Mouse (Mus musculus) midbrain, embryonic 14.5 days (tissue): ENCODE results near the gene Fam107b. TPM values are rescaled to one million over a fixed set of nuclear protein-coding genes. Genes with fewer than 3 reads are reported as not detected.
A peak's percentile ranks its signal among the peaks of the same experiment; 100 is the strongest.

Experiments used
- ATAC-seq: fragments of 200-750 bp; cut with Nextera tagmentation; 2 replicates; pipeline ENCODE4 v1.8.0; 2017; ENCODE audit warnings: moderate number of reproducible peaks, moderate library complexity; ENCODE audit not compliant: low FRiP score, low TSS enrichment
- DNase-seq: peaks from one replicate; pipeline ENCODE4 v3.0.0-alpha.2; 2015
- H3K27ac ChIP-seq: fragments of 300-500 bp; sonication (generic); replicated peaks from 2 replicates; pipeline ENCODE4 v1.5.1; 2014; ENCODE audit warnings: mild to moderate bottlenecking, low read depth, low read length, moderate library complexity
- H3K27me3 ChIP-seq: fragments of 300-500 bp; sonication (generic); 2 replicates; pipeline ENCODE4 v1.6.1; 2014; ENCODE audit warnings: low read length, control low read depth, mixed read lengths; ENCODE audit not compliant: control insufficient read depth, insufficient read depth
- H3K36me3 ChIP-seq: fragments of 300-500 bp; sonication (generic); 2 replicates; pipeline ENCODE4 v1.6.1; 2014; ENCODE audit warnings: low read length, control low read depth; ENCODE audit not compliant: control insufficient read depth, insufficient read depth
- H3K4me1 ChIP-seq: fragments of 300-500 bp; sonication (generic); 2 replicates; pipeline ENCODE4 v1.6.1; 2014; ENCODE audit warnings: mild to moderate bottlenecking, antibody characterized with exemption, low read length, control low read depth; ENCODE audit not compliant: control insufficient read depth, insufficient read depth
- H3K4me2 ChIP-seq: fragments of 300-500 bp; sonication (generic); 2 replicates; pipeline ENCODE4 v1.6.1; 2014; ENCODE audit warnings: mild to moderate bottlenecking, low read length, moderate library complexity
- H3K4me3 ChIP-seq: fragments of 300-500 bp; sonication (generic); replicated peaks from 2 replicates; pipeline ENCODE4 v1.5.1; 2014; ENCODE audit warnings: low read depth, low read length
- H3K9ac ChIP-seq: fragments of 300-500 bp; sonication (generic); replicated peaks from 2 replicates; pipeline ENCODE4 v1.6.1; 2014; ENCODE audit warnings: mild to moderate bottlenecking, low read length, moderate library complexity
- H3K9me3 ChIP-seq: fragments of 300-500 bp; sonication (generic); 2 replicates; pipeline ENCODE4 v1.6.1; 2016; ENCODE audit warnings: low read length, control low read depth, mixed read lengths; ENCODE audit not compliant: control insufficient read depth
- WGBS: fragments of 180-500 bp; shearing (Covaris S2); extraction: QIAGEN DNeasy Blood & Tissue Kit; methylation state at CpG from one replicate; pipeline ENCODE4 v1.1.7; 2014; 5-methylcytosine and 5-hydroxymethylcytosine counted together
- polyA plus RNA-seq: library from polyadenylated mRNA; unstranded; fragments of >200 nt; fragmentation: Nextera tagmentation; extraction: Ambion mirVana; gene quantifications from 2 replicates; pipeline ENCODE4 v1.2.1, GENCODE M21; 2014

The Fam107b gene
- polyA plus RNA-seq, 1 experiment from 2014 or later: 49.0 TPM

GRCm38 (mm10) chr2:3753749-3754148 lies 183.5 kb downstream of the Fam107b start:
- Histone ChIP-seq H3K9me3 (no peaks in the 10 kb centered on the region), H3K27me3 (no peaks in the 10 kb centered on the region), H3K27ac (0 out of 2 replicates have a peak overlapping the region, but pooled peaks have one; percentile 9), H3K36me3 (no peaks in the 10 kb centered on the region), H3K4me2 (no peak overlapping the region), H3K9ac (no peak overlapping the region), H3K4me1 (peaks cover 21% of the 10 kb centered on the region; the same call in 1 of the 2 replicates), H3K4me3 (no peak overlapping the region)
- peak; percentile 69 for DNase-seq
- peak; percentile 34; the same call in 1 of the 2 replicates for ATAC-seq
- WGBS: 37% methylated on average over 2 of the region's 2 CpGs

DNA sequence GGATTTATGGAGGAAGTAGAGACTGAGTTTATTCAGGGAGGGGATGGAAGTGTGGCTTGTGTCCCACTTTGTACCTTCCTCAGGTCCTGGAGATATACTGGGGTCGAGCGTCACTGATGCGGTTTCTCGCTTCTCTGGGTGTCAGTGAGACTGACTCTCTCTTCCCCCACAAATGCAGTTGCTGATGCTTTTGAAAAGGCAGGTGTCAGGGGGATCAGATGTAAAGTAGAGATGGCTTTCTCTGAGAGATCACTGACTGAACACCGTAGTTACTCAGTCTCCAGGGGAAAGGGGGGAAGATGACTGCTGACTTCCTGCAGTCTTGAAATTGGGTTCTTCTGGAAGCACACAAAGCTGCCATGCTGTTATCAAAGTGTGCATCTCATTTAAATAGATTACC lies 185.6 kb downstream of the Fam107b start:
- Histone ChIP-seq H3K4me2 (no peak overlapping the region), H3K27me3 (no peaks in the 10 kb centered on the region), H3K9me3 (no peaks in the 10 kb centered on the region), H3K4me3 (no peak overlapping the region), H3K4me1 (peaks cover 21% of the 10 kb centered on the region; the same call in 1 of the 2 replicates), H3K36me3 (no peaks in the 10 kb centered on the region), H3K27ac (0 out of 2 replicates have a peak overlapping the region, but pooled peaks have one; percentile 43), H3K9ac (no peak overlapping the region)
- DNase-seq (no peak), ATAC-seq (no peak)
- WGBS: 77% methylated on average over 5 of the region's 5 CpGs

- ATAC-seq: no peak
- 93% methylated on average over 6 of the region's 6 CpGs for WGBS
- H3K4me1 ChIP-seq: peaks cover 19% of the 10 kb centered on the region; the same call in 1 of the 2 replicates
Measured at GRCm38 (mm10) chr2:3758406-3758805, 188.1 kb downstream of the Fam107b start.

GRCm38 (mm10) chr2:3760234-3760836 lies 190.0 kb downstream of the Fam107b start:
- no peak overlapping the region for H3K9ac ChIP-seq
- H3K27me3 ChIP-seq: no peaks in the 10 kb centered on the region
- no peaks in the 10 kb centered on the region for H3K36me3 ChIP-seq
- DNase-seq (no peak), ATAC-seq (no peak)
- H3K27ac ChIP-seq: no peak overlapping the region
- no peak overlapping the region for H3K4me3 ChIP-seq
- H3K4me1 ChIP-seq: peaks cover 15% of the 10 kb centered on the region; the same call in 1 of the 2 replicates
- WGBS: 84% methylated on average over 6 of the region's 6 CpGs
- H3K9me3 ChIP-seq: no peaks in the 10 kb centered on the region
- H3K4me2 ChIP-seq: no peak overlapping the region

More at GRCm38 (mm10) chr2:3758406-3758805, 188.1 kb downstream of the Fam107b start:
- Histone ChIP-seq H3K27me3 (no peaks in the 10 kb centered on the region), H3K27ac (no peak overlapping the region), H3K9me3 (no peaks in the 10 kb centered on the region), H3K4me2 (no peak overlapping the region), H3K36me3 (no peaks in the 10 kb centered on the region), H3K9ac (no peak overlapping the region), H3K4me3 (no peak overlapping the region)
- DNase-seq: no peak

GRCm38 (mm10) chr2:3764136-3764535 lies 193.8 kb downstream of the Fam107b start:
- no peak overlapping the region for H3K4me2 ChIP-seq
- no peaks in the 10 kb centered on the region for H3K36me3 ChIP-seq
- no peaks in the 10 kb centered on the region for H3K9me3 ChIP-seq
- WGBS: 85% methylated on average over 6 of the region's 6 CpGs
- no peak overlapping the region for H3K27ac ChIP-seq
- no peak overlapping the region for H3K9ac ChIP-seq
- no peaks in the 10 kb centered on the region for H3K4me1 ChIP-seq
- ATAC-seq (no peak), DNase-seq (no peak)
- no peak overlapping the region for H3K4me3 ChIP-seq
- H3K27me3 ChIP-seq: no peaks in the 10 kb centered on the region

GRCm38 (mm10) chr2:3765957-3766783 lies 195.9 kb downstream of the Fam107b start:
- H3K27ac ChIP-seq: no peak overlapping the region
- no peak overlapping the region for H3K4me3 ChIP-seq
- no peak overlapping the region for H3K4me2 ChIP-seq
- H3K36me3 ChIP-seq: no peaks in the 10 kb centered on the region
- WGBS: 75% methylated on average over 11 of the region's 11 CpGs
- H3K27me3 ChIP-seq: no peaks in the 10 kb centered on the region
- DNase-seq (no peak), ATAC-seq (no peak)
- H3K9me3 ChIP-seq: no peaks in the 10 kb centered on the region
- no peak overlapping the region for H3K9ac ChIP-seq
- no peaks in the 10 kb centered on the region for H3K4me1 ChIP-seq

GRCm38 (mm10) chr2:3769260-3769659 lies 199.0 kb downstream of the Fam107b start:
- DNase-seq: peak; percentile 88
- WGBS: 33% methylated on average over 6 of the region's 6 CpGs
- H3K9ac ChIP-seq: no peak overlapping the region

GRCm38 (mm10) chr2:3769786-3770318 lies 199.6 kb downstream of the Fam107b start:
- Histone ChIP-seq H3K4me1 (no peaks in the 10 kb centered on the region), H3K27ac (no peak overlapping the region), H3K9ac (no peak overlapping the region), H3K27me3 (no peaks in the 10 kb centered on the region), H3K4me2 (no peak overlapping the region), H3K4me3 (no peak overlapping the region), H3K9me3 (no peaks in the 10 kb centered on the region), H3K36me3 (no peaks in the 10 kb centered on the region)
- no peak for DNase-seq
- WGBS: 79% methylated on average over 9 of the region's 9 CpGs
- no peak for ATAC-seq

More at GRCm38 (mm10) chr2:3769260-3769659, 199.0 kb downstream of the Fam107b start:
- Histone ChIP-seq H3K27me3 (no peaks in the 10 kb centered on the region), H3K36me3 (no peaks in the 10 kb centered on the region), H3K9me3 (no peaks in the 10 kb centered on the region), H3K4me2 (no peak overlapping the region), H3K4me1 (no peaks in the 10 kb centered on the region), H3K27ac (no peak overlapping the region), H3K4me3 (no peak overlapping the region)
- peak; percentile 34; the same call in 1 of the 2 replicates for ATAC-seq
